Mouse (Mus musculus) kidney, postnatal 0 days (tissue): ENCODE measurements around the gene Apbb2. TPM values are rescaled to one million over a fixed set of nuclear protein-coding genes. Genes with fewer than 3 reads are reported as not detected.

ENCODE experiments used
- ATAC-seq: fragments of 200-750 bp; cut with Nextera tagmentation; replicated peaks from 2 replicates; pipeline ENCODE4 v1.8.0; 2017; ENCODE audit warnings: low read depth, moderate number of reproducible peaks, moderate TSS enrichment, moderate library complexity; ENCODE audit not compliant: low FRiP score
- DNase-seq: peaks from one replicate; pipeline ENCODE4 v3.0.0-alpha.2; 2016; ENCODE audit warnings: low spot score
- H3K27ac ChIP-seq: fragments of 300-500 bp; sonication (generic); 2 replicates; pipeline ENCODE4 v1.5.1; 2014; ENCODE audit warnings: mild to moderate bottlenecking
- H3K27me3 ChIP-seq: fragments of 300-500 bp; sonication (generic); 2 replicates; pipeline ENCODE4 v1.6.1; 2014; ENCODE audit warnings: low read length, mixed read lengths; ENCODE audit not compliant: insufficient read depth
- H3K36me3 ChIP-seq: fragments of 300-500 bp; sonication (generic); 2 replicates; pipeline ENCODE4 v1.6.1; 2014; ENCODE audit warnings: low read length, mixed read lengths; ENCODE audit not compliant: insufficient read depth
- H3K4me1 ChIP-seq: fragments of 300-500 bp; sonication (generic); replicated peaks from 2 replicates; pipeline ENCODE4 v1.6.1; 2014; ENCODE audit warnings: antibody characterized with exemption, low read length, mixed read lengths; ENCODE audit not compliant: insufficient read depth
- H3K4me2 ChIP-seq: fragments of 300-500 bp; sonication (generic); 2 replicates; pipeline ENCODE4 v1.6.1; 2014; ENCODE audit warnings: mild to moderate bottlenecking, low read length, moderate library complexity, mixed read lengths
- H3K4me3 ChIP-seq: fragments of 300-500 bp; sonication (generic); replicated peaks from 2 replicates; pipeline ENCODE4 v1.5.1; 2014; ENCODE audit warnings: low read depth, low read length
- H3K9ac ChIP-seq: fragments of 300-500 bp; sonication (generic); 2 replicates; pipeline ENCODE4 v1.6.1; 2014; ENCODE audit warnings: low read depth, low read length
- H3K9me3 ChIP-seq: fragments of 300-500 bp; sonication (generic); replicated peaks from 2 replicates; pipeline ENCODE4 v1.6.1; 2016; ENCODE audit warnings: low read length, inconsistent platforms, mixed read lengths
- CTCF ChIP-seq: IDR thresholded peaks from 2 replicates; pipeline ENCODE4 v1.5.1; 2016; ENCODE audit warnings: antibody characterized with exemption, low read depth, mild to moderate bottlenecking, moderate library complexity
- WGBS: fragments of 180-500 bp; shearing (Covaris S2); extraction: QIAGEN DNeasy Blood & Tissue Kit; methylation state at CpG from one replicate; pipeline ENCODE4 v1.1.7; 2014; 5-methylcytosine and 5-hydroxymethylcytosine counted together
- polyA plus RNA-seq: library from polyadenylated mRNA; unstranded; fragments of >200 nt; fragmentation: Nextera tagmentation; extraction: Ambion mirVana; gene quantifications from 2 replicates; pipeline ENCODE4 v1.2.1, GENCODE M21; 2015

The Apbb2 gene
- polyA plus RNA-seq, 1 experiment from 2014 or later, result 47.0 TPM

- TF ChIP-seq CTCF, result no peak
- no peak overlapping the region for H3K4me2 ChIP-seq
- WGBS, result 73% methylated on average over 5 of the region's 5 CpGs
- DNase-seq, result no peak
- H3K9me3 ChIP-seq, result no peaks in the 10 kb centered on the region
- H3K36me3 ChIP-seq, result 0 out of 2 replicates have a peak, but pooled peaks cover 3% of the 10 kb centered on the region
- H3K9ac ChIP-seq, result no peak overlapping the region
- no peaks in the 10 kb centered on the region for H3K27me3 ChIP-seq
- H3K4me3 ChIP-seq, result no peak overlapping the region
- no peaks in the 10 kb centered on the region for H3K4me1 ChIP-seq
- no peak for ATAC-seq
- no peak overlapping the region for H3K27ac ChIP-seq
Measured at GRCm38 (mm10) chr5:66413402-66413801, 205.2 kb downstream of the Apbb2 start.

GRCm38 (mm10) chr5:66412821-66413220, 205.8 kb downstream of the Apbb2 start:
- no peak for ATAC-seq
- H3K27me3 ChIP-seq, result no peaks in the 10 kb centered on the region
- no peak for DNase-seq
- H3K36me3 ChIP-seq, result 0 out of 2 replicates have a peak, but pooled peaks cover 3% of the 10 kb centered on the region
- no peaks in the 10 kb centered on the region for H3K9me3 ChIP-seq
- H3K4me2 ChIP-seq, result no peak overlapping the region
- no peak overlapping the region for H3K4me3 ChIP-seq
- H3K27ac ChIP-seq, result no peak overlapping the region
- WGBS, result 67% methylated on average over 3 of the region's 3 CpGs
- TF ChIP-seq CTCF, result no peak
- H3K4me1 ChIP-seq, result no peaks in the 10 kb centered on the region
- H3K9ac ChIP-seq, result no peak overlapping the region

DNA sequence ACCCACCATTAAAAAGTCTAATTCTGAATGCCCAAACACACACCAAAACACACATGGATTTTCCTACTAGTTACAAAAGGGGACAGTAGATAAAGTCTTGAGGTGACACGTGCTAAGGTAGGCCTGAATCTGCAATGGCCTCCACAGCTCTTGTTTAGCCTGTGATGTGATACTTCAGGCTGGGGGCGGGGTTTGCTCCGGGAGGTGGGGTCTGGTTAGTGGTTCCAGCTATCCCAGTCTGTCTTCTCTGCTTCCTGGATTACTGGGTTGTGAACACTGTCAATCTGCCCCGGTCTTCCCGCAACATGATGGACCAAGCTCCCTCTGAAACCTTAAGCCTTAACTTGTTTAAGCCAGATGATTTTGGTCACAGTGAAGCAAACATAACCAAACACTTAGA, 210.0 kb downstream of the Apbb2 start:
- H3K36me3 ChIP-seq, result no peaks in the 10 kb centered on the region
- no peak overlapping the region for H3K27ac ChIP-seq
- DNase-seq (no peak), ATAC-seq (no peak)
- no peaks in the 10 kb centered on the region for H3K27me3 ChIP-seq
- H3K4me2 ChIP-seq, result no peak overlapping the region
- no peaks in the 10 kb centered on the region for H3K9me3 ChIP-seq
- 75% methylated on average over 5 of the region's 5 CpGs for WGBS
- no peak overlapping the region for H3K4me3 ChIP-seq
- H3K4me1 ChIP-seq, result peaks cover 13% of the 10 kb centered on the region; the same call in 1 of the 2 replicates
- H3K9ac ChIP-seq, result no peak overlapping the region
- no peak for TF ChIP-seq CTCF

- Histone ChIP-seq H3K27me3 (no peaks in the 10 kb centered on the region), H3K4me1 (peaks cover 13% of the 10 kb centered on the region; the same call in 1 of the 2 replicates), H3K9me3 (no peaks in the 10 kb centered on the region), H3K9ac (no peak overlapping the region), H3K27ac (no peak overlapping the region), H3K36me3 (no peaks in the 10 kb centered on the region), H3K4me2 (no peak overlapping the region), H3K4me3 (no peak overlapping the region)
- ATAC-seq, result peak; percentile 60; the same call in 1 of the 2 replicates
- WGBS, result 26% methylated on average over 4 of the region's 5 CpGs
- TF ChIP-seq CTCF, result no peak
- no peak for DNase-seq
Measured at GRCm38 (mm10) chr5:66407948-66408347, 210.6 kb downstream of the Apbb2 start.

DNA sequence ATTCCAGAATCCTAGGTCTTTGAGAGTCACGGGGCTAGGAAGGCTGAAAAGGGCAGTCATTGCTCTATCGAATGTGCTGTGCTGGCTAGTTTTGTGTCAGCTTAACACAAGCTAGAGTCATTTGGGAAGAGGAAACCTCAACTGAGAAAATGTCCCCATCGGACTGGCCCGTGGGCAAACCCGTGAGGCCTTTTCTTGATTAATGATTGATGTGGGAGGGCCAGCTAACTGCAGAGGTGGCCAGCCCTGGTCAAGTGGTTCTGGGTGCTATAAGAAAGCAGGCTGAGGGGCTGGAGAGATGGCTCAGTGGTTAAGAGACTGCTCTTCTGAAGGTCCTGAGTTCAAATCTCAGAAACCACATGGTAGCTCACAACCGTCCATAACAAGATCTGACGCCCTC, 212.2 kb downstream of the Apbb2 start:
- Histone ChIP-seq H3K4me3 (no peak overlapping the region), H3K4me1 (peaks cover 13% of the 10 kb centered on the region; the same call in 1 of the 2 replicates), H3K4me2 (no peak overlapping the region), H3K27ac (peak overlapping the region; percentile 47), H3K36me3 (no peaks in the 10 kb centered on the region), H3K9ac (no peak overlapping the region), H3K27me3 (no peaks in the 10 kb centered on the region), H3K9me3 (no peaks in the 10 kb centered on the region)
- peak; percentile 44; the same call in 1 of the 2 replicates for ATAC-seq
- no peak for DNase-seq
- TF ChIP-seq CTCF, result no peak
- WGBS, result 78% methylated on average over 7 of the region's 7 CpGs

DNA sequence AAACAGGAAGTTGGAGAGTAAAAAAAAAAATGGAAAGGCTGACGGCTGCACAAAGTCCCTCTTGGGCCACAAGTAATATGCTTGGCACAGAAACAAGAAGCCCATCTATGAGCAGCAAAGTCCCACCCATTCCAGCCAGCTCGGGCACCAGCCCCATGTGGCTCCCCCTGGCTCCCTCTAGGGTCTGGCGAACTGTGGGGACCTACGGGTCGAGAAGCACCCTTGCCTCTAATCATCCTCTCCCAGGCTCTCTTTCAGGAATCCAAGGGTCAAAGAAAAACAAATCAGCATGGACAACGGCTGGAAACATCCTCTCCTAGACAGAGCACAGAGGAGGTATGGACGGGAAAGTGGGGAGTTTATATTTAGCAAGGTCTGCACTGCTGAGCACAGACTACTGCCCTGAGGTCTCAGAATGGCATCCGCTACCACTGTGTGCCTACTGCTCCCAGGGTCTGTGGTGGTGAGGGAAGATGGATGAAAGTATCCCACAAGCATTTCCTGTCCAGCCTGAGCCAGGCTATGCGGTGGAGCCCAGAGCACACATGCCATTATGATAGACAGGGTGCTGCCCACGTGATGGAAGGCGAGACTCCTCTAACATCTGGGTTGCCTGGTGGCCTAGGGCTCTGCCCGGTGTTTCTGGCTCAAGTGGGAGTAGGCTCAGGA, 212.7 kb downstream of the Apbb2 start:
- Histone ChIP-seq H3K36me3 (no peaks in the 10 kb centered on the region), H3K27ac (peak overlapping the region; percentile 47), H3K27me3 (no peaks in the 10 kb centered on the region), H3K4me1 (peaks cover 13% of the 10 kb centered on the region; the same call in 1 of the 2 replicates), H3K4me2 (no peak overlapping the region), H3K9me3 (no peaks in the 10 kb centered on the region), H3K4me3 (no peak overlapping the region), H3K9ac (no peak overlapping the region)
- no peak for TF ChIP-seq CTCF
- 55% methylated on average over 12 of the region's 12 CpGs for WGBS
- DNase-seq, result peak; percentile 52
- peak; percentile 40; the same call in 1 of the 2 replicates for ATAC-seq

GRCm38 (mm10) chr5:66405305-66405704, 213.3 kb downstream of the Apbb2 start:
- no peaks in the 10 kb centered on the region for H3K27me3 ChIP-seq
- DNase-seq (no peak), ATAC-seq (no peak)
- no peaks in the 10 kb centered on the region for H3K36me3 ChIP-seq
- no peak overlapping the region for H3K4me3 ChIP-seq
- no peak for TF ChIP-seq CTCF
- no peaks in the 10 kb centered on the region for H3K9me3 ChIP-seq
- WGBS, result 70% methylated on average over 6 of the region's 6 CpGs
- H3K4me2 ChIP-seq, result no peak overlapping the region
- no peak overlapping the region for H3K9ac ChIP-seq
- H3K4me1 ChIP-seq, result peaks cover 13% of the 10 kb centered on the region; the same call in 1 of the 2 replicates
- H3K27ac ChIP-seq, result 0 out of 2 replicates have a peak overlapping the region, but pooled peaks have one; percentile 47
